Mouse (Mus musculus) kidney, embryonic 16.5 days (tissue): ENCODE measurements around the gene Rprd1b. TPM values are rescaled to one million over a fixed set of nuclear protein-coding genes. Genes with fewer than 3 reads are reported as not detected.

Experiments
- ATAC-seq: fragments of 200-750 bp; cut with Nextera tagmentation; 2 replicates; pipeline ENCODE4 v1.8.0; 2017; ENCODE audit warnings: moderate TSS enrichment; ENCODE audit not compliant: low FRiP score, low TSS enrichment
- H3K27ac ChIP-seq: fragments of 300-500 bp; sonication (generic); 2 replicates; pipeline ENCODE4 v1.5.1; 2014; ENCODE audit warnings: low read length
- H3K27me3 ChIP-seq: fragments of 300-500 bp; sonication (generic); 2 replicates; pipeline ENCODE4 v1.6.1; 2014; ENCODE audit warnings: low read length, control low read depth, mixed read lengths; ENCODE audit not compliant: insufficient read depth
- H3K36me3 ChIP-seq: fragments of 300-500 bp; sonication (generic); 2 replicates; pipeline ENCODE4 v1.6.1; 2014; ENCODE audit warnings: low read length, control low read depth, mixed read lengths; ENCODE audit not compliant: insufficient read depth
- H3K4me1 ChIP-seq: fragments of 300-500 bp; sonication (generic); 2 replicates; pipeline ENCODE4 v1.6.1; 2014; ENCODE audit warnings: low read length, control low read depth, mixed read lengths; ENCODE audit not compliant: insufficient read depth
- H3K4me2 ChIP-seq: fragments of 300-500 bp; sonication (generic); replicated peaks from 2 replicates; pipeline ENCODE4 v1.6.1; 2014; ENCODE audit warnings: low read depth, low read length
- H3K4me3 ChIP-seq: fragments of 300-500 bp; sonication (generic); 2 replicates; pipeline ENCODE4 v1.5.1; 2014; ENCODE audit warnings: mild to moderate bottlenecking, low read length
- H3K9ac ChIP-seq: fragments of 300-500 bp; sonication (generic); replicated peaks from 2 replicates; pipeline ENCODE4 v1.6.1; 2014; ENCODE audit warnings: low read length
- H3K9me3 ChIP-seq: fragments of 300-500 bp; sonication (generic); 2 replicates; pipeline ENCODE4 v1.6.1; 2016; ENCODE audit warnings: low read length, control low read depth
- WGBS: fragments of 180-500 bp; shearing (Covaris S2); extraction: QIAGEN DNeasy Blood & Tissue Kit; methylation state at CpG from one replicate; pipeline ENCODE4 v1.1.7; 2014; 5-methylcytosine and 5-hydroxymethylcytosine counted together
- polyA plus RNA-seq: library from polyadenylated mRNA; unstranded; fragments of >200 nt; fragmentation: Nextera tagmentation; extraction: Ambion mirVana; gene quantifications from 2 replicates; pipeline ENCODE4 v1.2.1, GENCODE M21; 2015

Rprd1b gene
- polyA plus RNA-seq, 1 experiment from 2014 or later = 44.1 TPM

- Histone ChIP-seq H3K27ac (no peak overlapping the region), H3K9ac (no peak overlapping the region), H3K4me2 (no peak overlapping the region), H3K9me3 (no peaks in the 10 kb centered on the region), H3K4me3 (no peak overlapping the region), H3K27me3 (no peaks in the 10 kb centered on the region), H3K36me3 (no peaks in the 10 kb centered on the region), H3K4me1 (peaks cover 25% of the 10 kb centered on the region)
- no peak for ATAC-seq
- 47% methylated on average over 7 of the region's 7 CpGs for WGBS
Measured at GRCm38 (mm10) chr2:158136205-158136604, 107.9 kb downstream of the Rprd1b start.

- H3K4me3 ChIP-seq = no peak overlapping the region
- 74% methylated on average over 12 of the region's 12 CpGs for WGBS
- no peak overlapping the region for H3K4me2 ChIP-seq
- H3K9me3 ChIP-seq = no peaks in the 10 kb centered on the region
- H3K4me1 ChIP-seq = peaks cover 32% of the 10 kb centered on the region
- H3K27ac ChIP-seq = no peak overlapping the region
- H3K9ac ChIP-seq = no peak overlapping the region
- no peak for ATAC-seq
- H3K27me3 ChIP-seq = no peaks in the 10 kb centered on the region
- no peaks in the 10 kb centered on the region for H3K36me3 ChIP-seq
Measured at GRCm38 (mm10) chr2:158137771-158138170, 109.5 kb downstream of the Rprd1b start.

DNA sequence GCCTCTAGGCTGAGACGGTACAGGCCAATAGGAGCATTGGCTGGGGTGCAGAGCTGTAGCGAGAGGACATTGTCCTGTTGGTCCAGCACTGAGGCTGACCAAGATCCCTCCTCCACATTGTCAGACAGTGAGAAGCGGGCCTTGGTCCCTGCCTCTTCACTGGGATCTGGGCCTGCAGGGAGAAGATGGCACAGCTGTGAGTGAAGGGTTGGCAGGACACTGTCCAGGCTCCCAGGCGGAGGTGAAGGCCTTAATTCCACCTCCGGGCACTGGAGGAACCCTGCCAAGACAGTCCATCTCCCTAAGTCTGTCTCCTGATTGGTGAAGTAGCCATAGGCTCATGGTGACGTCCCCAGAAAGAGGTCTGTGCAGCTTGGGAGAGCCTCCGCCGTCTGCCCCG is 110.5 kb downstream of the Rprd1b start:
- Histone ChIP-seq H3K9me3 (no peaks in the 10 kb centered on the region), H3K4me3 (no peak overlapping the region), H3K27ac (no peak overlapping the region), H3K27me3 (no peaks in the 10 kb centered on the region), H3K4me1 (peaks cover 40% of the 10 kb centered on the region), H3K9ac (no peak overlapping the region), H3K36me3 (no peaks in the 10 kb centered on the region), H3K4me2 (no peak overlapping the region)
- 95% methylated on average over 9 of the region's 9 CpGs for WGBS
- no peak for ATAC-seq

- Histone ChIP-seq H3K4me3 (no peak overlapping the region), H3K9ac (peak overlapping the region; percentile 17; the same call in 1 of the 2 replicates), H3K4me2 (no peak overlapping the region), H3K4me1 (peaks cover 48% of the 10 kb centered on the region), H3K9me3 (no peaks in the 10 kb centered on the region), H3K27me3 (no peaks in the 10 kb centered on the region), H3K27ac (no peak overlapping the region; the same call in 1 of the 2 replicates), H3K36me3 (no peaks in the 10 kb centered on the region)
- ATAC-seq = no peak
- 36% methylated on average over 7 of the region's 7 CpGs for WGBS
Measured at GRCm38 (mm10) chr2:158139628-158140027, 111.3 kb downstream of the Rprd1b start.

GRCm38 (mm10) chr2:158140664-158141063 is 112.4 kb downstream of the Rprd1b start:
- Histone ChIP-seq H3K36me3 (no peaks in the 10 kb centered on the region), H3K4me1 (peaks cover 53% of the 10 kb centered on the region), H3K4me3 (no peak overlapping the region), H3K4me2 (no peak overlapping the region), H3K9ac (no peak overlapping the region), H3K27ac (no peak overlapping the region), H3K27me3 (no peaks in the 10 kb centered on the region), H3K9me3 (no peaks in the 10 kb centered on the region)
- no peak for ATAC-seq
- WGBS = 88% methylated on average over 5 of the region's 5 CpGs

GRCm38 (mm10) chr2:158141271-158141670 is 113.0 kb downstream of the Rprd1b start:
- H3K9ac ChIP-seq = no peak overlapping the region
- no peak overlapping the region for H3K27ac ChIP-seq
- WGBS = 63% methylated on average over 7 of the region's 7 CpGs
- H3K27me3 ChIP-seq = no peaks in the 10 kb centered on the region
- no peak for ATAC-seq
- no peaks in the 10 kb centered on the region for H3K36me3 ChIP-seq
- no peak overlapping the region for H3K4me3 ChIP-seq
- H3K9me3 ChIP-seq = no peaks in the 10 kb centered on the region
- no peak overlapping the region for H3K4me2 ChIP-seq
- H3K4me1 ChIP-seq = peaks cover 46% of the 10 kb centered on the region

GRCm38 (mm10) chr2:158141690-158142440 is 113.6 kb downstream of the Rprd1b start:
- ATAC-seq = no peak; the same call in 1 of the 2 replicates
- Histone ChIP-seq H3K4me2 (no peak overlapping the region), H3K4me1 (peaks cover 42% of the 10 kb centered on the region), H3K27me3 (no peaks in the 10 kb centered on the region), H3K9me3 (no peaks in the 10 kb centered on the region), H3K27ac (no peak overlapping the region), H3K4me3 (no peak overlapping the region), H3K36me3 (no peaks in the 10 kb centered on the region), H3K9ac (no peak overlapping the region)
- WGBS = 72% methylated on average over 7 of the region's 7 CpGs

GRCm38 (mm10) chr2:158142981-158143380 is 114.7 kb downstream of the Rprd1b start:
- Histone ChIP-seq H3K9me3 (no peaks in the 10 kb centered on the region), H3K4me1 (peaks cover 40% of the 10 kb centered on the region), H3K9ac (no peak overlapping the region), H3K36me3 (no peaks in the 10 kb centered on the region), H3K4me2 (peak overlapping the region; percentile 14; the same call in 1 of the 2 replicates), H3K27me3 (no peaks in the 10 kb centered on the region), H3K4me3 (no peak overlapping the region), H3K27ac (no peak overlapping the region)
- ATAC-seq = no peak
- WGBS = 63% methylated on average over 18 of the region's 18 CpGs

DNA sequence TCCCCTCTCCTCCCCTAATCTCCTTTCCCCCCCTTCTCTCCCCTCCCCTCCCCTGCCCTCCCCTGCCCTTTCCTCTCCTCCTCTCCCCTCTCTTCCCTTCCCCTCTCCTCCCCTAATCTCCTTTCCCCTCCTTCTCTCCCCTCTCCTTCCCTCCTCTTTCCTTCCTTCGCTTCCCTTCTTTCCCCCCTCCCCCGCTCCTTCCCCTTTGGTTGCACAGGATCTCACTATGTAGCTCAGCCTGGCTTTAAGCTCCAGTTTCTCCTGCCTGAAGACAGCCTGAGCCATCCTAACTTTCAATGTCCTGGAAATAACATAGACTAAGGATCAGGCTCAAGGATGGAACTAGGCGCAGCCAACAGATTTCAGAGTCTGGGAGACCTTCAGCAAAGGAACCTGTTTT is 115.5 kb downstream of the Rprd1b start:
- Histone ChIP-seq H3K9ac (no peak overlapping the region), H3K36me3 (no peaks in the 10 kb centered on the region), H3K4me1 (peaks cover 40% of the 10 kb centered on the region), H3K27me3 (no peaks in the 10 kb centered on the region), H3K9me3 (no peaks in the 10 kb centered on the region), H3K4me3 (no peak overlapping the region), H3K4me2 (peak overlapping the region; percentile 23), H3K27ac (no peak overlapping the region)
- 64% methylated on average over 3 of the region's 3 CpGs for WGBS
- ATAC-seq = no peak

DNA sequence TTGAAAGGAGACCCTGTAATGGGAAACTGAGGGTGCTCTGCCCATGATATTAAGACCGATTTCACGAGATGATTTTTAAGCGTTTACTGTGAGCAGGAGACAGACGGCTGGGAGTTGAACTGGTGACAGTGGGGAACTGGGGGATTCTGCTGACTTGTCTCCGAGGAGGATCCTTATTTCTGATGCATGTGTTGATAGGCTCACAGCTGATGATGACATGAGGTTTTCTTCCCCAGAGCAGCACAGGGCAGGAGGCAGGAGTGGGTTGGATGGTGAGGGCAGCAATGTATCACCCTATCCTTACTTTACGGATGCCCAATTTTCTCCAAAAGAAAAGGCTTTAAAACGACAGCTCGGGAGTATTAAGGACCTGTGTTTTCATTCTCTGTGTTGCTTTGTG is 116.0 kb downstream of the Rprd1b start:
- Histone ChIP-seq H3K27me3 (no peaks in the 10 kb centered on the region), H3K36me3 (no peaks in the 10 kb centered on the region), H3K4me1 (peaks cover 40% of the 10 kb centered on the region), H3K4me2 (peak overlapping the region; percentile 68), H3K9me3 (no peaks in the 10 kb centered on the region), H3K27ac (no peak overlapping the region), H3K9ac (no peak overlapping the region), H3K4me3 (no peak overlapping the region)
- 59% methylated on average over 8 of the region's 8 CpGs for WGBS
- no peak for ATAC-seq
